Mouse (Mus musculus) T-helper 17 cell (primary cell): ENCODE data around the gene Sdc3.

Experiments used
- in situ Hi-C, 2 experiments: fragments of 300-600 bp; cut with MboI, MseI; formaldehyde crosslinking; loops; 1 replicate in 1 of 2; 2 replicates in 1 of 2; pipeline ENCODE4 v1.15.1; 2025; ENCODE audit warnings: high pct_unique_total_duplicates in 2 of 2

Gene Sdc3

DNA sequence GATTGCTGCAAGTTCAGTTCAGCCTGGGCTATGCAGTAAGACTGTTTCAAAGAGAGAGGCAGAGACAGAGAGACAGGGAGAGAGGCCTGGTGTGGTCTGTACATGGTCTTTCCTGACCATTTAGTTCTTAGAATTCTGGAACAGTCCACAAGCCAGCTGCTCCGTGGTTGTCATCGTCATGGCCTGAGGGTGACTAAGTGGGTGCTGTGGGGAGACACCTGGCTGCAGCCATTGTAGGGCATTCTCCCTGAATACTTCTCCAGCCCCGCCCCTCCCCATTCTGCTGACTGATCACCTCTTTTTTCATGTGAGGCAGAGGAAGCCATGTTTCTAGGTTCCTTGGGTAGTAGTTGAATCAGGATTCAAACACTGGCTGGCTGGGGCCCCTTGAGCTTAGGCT lies 27.5 kb downstream of the Sdc3 start:
- in situ Hi-C loops: no loop called here

DNA sequence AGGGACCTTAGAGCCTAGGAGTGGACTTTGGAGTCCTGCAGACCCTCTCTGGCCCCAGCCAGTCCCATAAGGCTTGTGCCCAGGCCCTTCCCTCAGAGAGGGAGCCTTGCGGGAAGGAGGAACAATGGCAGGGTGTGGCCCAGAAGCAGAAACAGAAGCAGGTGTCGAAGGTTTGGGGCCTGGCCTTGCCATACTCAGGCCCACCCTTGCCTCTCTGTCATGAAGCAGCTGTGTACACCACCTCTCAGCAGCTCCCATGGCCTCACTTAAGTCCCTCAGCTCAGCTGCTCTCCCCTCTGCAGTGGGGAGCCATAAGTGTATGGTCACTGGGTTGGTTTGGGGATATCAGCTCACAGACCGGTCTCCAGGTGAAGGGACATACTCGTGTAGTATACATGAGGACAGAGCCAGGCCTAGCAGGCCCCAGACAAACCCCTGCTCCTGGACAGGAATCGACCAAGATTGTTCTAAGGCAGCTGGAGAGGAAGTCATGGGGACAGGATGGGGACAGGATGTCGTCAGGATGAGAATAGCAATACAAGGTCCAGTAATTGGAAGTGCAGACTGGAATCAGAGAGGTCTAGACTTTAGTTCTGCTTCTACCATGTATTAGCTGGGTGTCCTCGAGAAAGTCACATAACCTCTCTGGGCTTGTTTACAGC lies 28.4 kb downstream of the Sdc3 start:
- in situ Hi-C loops: no loop called here

DNA sequence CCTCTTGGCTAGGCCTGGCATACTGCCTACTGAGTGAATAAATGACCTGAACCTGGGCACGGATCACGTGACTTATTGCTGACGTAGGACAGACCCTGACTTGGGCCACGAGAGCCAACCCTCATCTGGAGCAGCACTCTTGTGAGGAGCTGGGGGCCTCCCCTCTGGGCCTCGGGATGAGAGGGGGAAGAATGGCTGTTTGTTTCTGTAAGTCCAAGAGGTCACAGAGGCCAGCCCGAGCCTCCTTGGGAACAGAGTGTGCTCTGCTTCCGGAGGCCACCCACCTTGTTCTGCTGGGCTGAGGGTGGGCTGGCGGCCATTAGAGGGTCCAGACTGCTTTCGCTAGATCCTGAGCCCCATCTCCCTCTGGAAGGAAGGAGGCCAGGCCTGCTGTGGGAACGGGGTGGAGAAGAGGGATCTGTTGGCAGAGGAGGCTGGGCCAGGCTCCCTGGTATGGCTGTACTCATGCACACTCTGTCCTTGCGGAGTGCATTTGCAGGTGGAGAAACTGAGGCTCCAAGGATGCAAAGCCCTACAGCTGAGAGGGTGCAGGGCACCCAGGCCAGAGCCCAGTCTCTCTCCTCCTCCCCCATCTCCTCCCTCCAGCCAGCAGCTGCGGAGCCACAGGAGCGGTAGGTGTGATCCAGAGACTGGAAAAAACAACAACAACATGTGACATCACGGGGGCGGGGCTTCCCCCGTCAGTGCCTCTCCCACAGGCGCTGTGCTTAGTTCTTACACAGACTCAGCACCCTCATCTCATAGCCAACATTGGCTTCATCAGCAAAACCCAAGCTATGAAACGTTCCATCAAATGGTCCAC lies 36.7 kb downstream of the Sdc3 start:
- in situ Hi-C loops: no loop called here

DNA sequence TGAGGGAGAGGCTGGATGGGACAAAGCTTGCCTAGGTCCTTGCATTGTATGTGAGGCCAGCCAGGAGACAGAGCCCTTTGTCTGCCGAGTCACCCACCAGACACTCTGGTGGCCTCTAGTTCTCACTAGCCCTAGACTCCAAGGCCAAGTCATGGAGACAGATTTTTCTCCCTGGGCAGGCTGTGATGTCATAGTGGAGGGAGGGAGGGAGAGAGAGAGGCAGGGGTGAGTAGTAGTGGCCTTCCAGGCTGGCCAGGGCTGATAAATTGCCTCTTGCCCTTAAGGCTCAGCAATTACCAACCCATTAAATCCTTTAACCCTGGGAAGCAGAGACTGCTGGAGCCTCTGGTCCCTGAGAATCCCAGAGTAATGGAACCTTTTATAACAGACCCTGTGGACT lies 41.8 kb downstream of the Sdc3 start:
- in situ Hi-C loops: no loop called here

DNA sequence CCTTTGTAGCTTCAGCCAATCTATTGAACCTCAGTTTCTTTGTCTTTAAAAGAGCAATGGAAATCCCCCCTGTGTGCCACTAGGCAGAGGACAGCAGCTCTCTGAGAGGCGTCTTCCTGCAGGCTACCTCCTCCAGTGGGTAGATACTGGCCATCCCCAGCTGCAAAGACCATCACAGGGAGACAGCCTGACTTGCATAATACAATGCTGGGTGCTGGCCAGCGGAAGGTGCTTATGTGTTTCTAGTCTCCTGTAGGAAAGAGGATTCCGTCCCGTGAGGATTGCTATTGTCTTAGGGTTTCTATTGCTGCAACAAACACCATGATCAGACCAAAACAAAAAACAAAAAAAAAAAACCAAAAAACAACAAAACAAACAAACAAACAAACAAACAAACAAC lies 43.2 kb downstream of the Sdc3 start:
- in situ Hi-C loops: no loop called here

DNA sequence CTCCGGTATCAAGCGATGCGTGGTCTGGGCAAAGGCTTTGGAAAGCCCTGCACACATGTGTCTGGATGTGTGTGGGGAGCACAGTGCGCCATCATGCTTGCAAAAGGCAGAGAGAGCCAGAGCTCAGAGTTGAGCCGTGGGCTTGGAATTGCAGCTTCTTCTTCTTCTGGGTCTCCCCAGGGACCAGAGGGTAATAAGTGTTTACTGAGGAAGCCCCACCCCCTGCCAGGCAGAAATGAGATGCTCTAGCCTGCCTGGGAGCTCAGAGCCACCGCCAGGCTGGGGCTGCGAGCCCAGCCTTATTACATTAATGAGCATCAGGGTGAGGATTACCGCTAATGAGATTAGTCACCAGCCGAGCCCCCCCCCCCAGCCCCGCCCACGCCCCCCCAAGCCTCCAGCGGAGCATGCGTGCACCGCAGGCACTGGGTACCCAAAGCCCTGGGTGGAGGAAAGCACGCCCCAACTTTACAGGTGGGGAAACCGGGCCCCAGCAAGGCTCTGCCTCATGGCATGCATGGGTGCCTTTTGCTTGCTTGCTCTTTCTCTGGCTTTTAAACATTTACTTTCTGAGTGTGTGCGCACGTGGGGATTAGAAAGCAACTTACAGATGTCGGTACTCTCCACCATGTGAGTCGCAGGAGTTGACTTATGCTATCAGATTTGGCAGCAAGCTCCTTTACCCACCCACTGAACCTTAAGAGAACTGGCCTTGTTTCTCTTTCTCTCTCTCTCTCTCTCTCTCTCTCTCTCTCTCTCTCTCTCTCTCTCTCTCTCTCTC lies 44.1 kb downstream of the Sdc3 start:
- in situ Hi-C loops: no loop called here

DNA sequence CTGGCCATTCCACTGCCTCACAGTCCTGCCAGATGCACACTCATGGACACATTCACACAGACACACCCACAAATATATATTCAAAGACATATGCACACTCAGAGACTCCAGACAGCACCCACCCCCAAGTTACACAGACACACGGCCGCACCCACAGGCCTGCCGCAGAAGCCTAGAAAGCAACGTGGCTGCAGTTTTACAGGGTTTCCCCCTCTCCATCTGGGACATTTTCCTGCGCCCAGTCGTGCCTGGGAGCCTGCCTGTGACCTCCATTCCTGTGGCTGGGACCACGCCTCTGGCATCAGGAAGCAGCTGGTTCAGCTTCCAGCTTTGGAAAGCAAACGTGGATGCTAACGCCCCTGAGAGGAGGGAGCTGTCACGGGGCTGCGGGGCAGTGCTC lies 46.2 kb downstream of the Sdc3 start:
- in situ Hi-C loops: no loop called here

DNA sequence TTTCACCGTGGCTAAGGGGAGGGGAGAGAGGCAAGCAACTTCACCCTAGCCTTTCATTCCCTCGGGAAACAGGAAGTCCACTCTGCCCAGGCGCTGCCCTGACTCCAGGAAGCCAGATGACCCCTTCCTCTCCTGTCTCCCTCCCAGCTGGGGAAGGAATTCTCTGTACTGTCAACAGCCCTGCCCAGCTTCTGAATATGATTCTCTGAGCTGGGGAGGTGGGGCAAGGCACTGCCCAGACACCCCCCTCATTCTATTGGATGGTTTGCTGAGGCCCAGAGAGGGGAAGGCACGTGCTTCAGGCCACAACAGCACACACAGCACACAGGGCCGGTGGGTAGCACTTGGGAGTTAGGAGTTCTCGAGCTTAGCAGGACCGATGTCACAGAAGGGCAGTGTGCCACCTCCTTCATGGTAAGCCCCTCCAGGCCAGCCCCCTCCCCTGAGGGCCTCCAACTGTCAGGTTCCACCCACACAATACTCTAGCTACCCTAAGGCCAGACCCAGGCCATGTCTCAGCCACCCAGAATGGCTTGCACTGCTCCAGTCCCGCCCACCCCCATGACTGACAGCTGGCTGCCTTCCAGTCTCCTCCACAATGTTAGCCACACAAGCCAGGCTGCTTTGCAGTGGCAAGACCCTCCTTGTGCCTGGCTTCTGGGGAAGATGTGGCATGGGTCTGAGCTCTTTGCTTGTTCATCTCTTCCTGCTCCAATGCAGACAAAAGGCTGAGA lies 48.9 kb downstream of the Sdc3 start:
- in situ Hi-C loops: no loop called here

DNA sequence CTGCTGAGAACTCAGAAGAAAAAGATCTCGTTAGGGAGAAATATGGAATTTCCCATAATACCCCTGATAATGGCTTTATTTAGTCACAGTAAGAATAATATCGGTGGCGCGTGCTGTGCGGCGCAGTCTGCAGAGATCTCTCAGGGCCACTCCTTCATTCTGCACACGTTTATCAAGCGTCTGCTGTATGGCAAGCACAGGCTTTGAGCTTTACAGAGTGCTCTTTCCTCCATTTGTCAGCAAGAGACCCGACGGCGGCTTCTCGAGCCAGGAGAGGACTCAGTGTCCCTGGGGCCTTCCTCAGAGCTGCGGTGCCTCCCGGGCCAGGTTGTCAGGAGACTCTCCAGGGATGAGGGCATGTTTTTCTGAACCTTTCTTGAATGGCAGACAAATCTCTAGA lies 56.5 kb downstream of the Sdc3 start:
- in situ Hi-C loops: no loop called here

DNA sequence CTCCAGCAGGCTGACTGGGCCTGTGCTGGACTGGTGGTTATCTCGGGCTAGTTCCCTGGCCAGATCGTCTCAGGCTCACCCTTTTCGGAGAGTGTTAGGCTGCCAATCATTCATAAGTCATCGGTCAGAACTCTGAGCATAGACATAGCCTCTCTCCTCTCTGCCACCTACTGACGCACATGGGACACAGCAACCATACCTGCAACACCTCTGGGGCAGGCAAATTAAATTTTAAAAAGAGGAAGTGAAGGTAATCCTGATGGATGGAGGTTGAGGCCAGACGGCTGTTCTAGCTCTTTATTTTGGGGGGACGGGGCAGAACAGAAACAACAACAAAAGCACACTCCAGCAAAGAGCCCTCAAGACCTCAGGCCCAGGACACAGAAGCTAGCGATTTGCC lies 65.3 kb downstream of the Sdc3 start:
- in situ Hi-C loops: no loop called here

DNA sequence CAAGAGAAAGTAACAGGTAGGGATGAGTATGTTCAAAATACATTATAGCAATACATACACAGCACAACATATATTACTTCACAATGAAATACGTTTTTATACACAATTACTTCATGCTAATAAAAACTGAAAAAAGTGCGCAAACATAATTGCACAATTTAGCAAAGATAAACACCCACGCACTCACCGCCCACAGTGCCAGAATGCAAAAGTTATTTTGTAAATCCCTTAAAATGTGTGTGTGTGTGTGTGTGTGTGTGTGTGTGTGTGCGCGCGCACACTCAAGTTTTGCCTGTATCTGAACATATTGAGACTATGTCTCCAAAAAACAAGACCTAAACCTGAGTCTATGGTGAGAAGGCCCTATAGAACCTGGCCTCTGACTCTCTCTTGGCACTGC lies 66.5 kb downstream of the Sdc3 start:
- in situ Hi-C loops: no loop called here

DNA sequence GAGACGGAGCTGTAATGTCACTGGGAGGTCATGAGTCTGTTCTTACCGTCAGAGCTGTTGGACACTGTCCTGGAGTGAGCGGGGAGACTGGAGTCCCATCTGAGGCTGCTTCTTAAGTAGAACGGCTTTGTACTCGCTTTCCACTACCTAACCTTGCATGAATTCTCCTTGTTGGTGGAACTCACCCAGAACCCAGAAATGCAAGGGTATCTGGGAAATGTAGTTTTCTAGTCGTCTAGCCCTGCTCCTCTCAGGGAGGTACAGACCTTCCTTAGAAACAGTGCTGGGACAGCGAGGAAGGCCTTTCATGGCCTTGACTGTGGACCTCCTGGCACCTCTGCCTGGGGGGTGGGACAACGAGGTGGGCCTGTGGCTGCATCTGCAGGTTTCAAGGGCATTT lies 67.1 kb downstream of the Sdc3 start:
- in situ Hi-C loops: no loop called here

DNA sequence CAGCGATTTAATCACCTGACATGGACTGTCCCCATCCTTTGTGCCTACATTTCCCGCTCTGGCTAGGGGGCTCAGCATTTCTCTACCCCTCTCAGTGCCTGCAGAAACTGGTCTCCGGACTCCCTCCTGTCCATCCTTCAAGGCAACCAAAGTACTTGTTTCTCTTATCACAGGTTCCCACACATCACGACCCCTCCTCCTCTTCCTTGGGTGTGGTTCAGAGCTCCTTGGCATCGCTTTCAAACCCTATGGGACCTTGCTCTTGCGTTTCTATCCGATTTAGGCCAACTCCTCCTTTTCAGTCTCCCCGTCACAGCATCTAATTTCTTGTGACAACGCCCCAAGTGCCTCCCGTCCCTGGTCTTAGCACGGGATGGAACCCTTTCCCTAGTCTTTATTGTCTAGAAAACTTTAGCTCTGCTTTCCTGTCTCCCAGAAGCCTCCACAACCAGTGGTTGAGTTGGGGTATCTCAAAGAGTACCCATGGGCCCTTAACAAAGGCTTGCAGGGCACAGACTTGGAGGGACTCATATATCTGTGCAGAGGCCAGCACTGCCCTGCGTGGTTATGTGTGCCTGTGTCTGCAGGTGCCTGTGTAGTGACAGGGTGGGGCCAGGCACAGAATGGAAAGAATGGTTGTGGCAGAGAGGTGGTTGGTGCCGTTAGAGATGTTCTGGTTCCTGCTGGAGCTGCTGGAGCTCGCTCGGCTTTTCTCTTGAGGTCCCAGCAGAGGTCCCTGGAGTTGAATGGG lies 68.7 kb downstream of the Sdc3 start:
- in situ Hi-C loops: loop anchor here in 1 of 2 experiments (10.0 kb wide), 1 partner anchor 286 kb away; the partner anchor contains the start of gene Nkain1

DNA sequence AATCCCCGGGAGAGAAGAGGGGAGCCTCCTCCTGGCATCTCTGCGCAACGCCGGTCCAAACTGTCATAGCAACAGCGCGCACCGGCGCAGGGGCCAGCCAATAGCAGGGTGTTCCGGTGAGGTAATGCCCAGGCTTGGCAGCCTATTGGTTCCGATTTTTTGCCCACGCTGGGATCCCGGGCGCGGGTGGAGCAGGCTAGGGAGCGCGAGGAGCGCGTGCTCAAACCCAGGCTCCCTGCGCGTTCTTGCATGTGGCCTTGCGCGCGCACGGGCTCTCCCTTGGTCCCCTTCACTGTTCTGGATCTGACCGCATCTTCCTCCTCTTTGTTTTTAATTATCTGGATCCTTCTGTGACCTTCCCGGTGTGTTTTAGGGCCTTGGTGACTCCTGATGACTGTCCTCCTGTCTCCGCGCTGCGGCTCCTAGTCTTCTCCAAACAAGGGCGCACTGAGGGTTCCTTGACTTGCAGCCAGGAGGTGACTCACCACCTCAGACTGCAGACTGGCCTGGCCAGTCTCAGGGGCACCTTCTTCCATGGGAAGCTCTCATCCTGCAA lies 69.4 kb downstream of the Sdc3 start:
- in situ Hi-C loops: loop anchor here in 1 of 2 experiments (10.0 kb wide), 1 partner anchor 287 kb away; the partner anchor contains the start of gene Nkain1

DNA sequence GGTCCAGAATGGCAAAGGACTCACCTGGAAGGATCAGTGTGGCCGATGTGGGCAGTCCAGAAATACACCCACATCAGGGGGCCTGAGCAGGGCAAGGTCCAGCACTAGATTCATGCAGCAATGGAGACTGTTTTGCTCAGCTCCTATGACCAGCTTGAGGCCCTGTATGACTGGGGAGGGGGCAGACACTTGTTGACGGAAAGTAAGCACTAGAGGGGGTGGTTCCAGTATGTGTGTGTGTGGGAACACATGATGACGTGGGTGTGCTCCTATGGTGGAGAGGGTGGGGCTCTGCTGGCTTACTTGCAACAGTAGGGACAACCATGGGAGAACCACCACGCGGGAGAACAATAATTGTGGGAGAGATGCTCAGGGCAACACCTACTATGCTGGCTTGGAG lies 70.2 kb downstream of the Sdc3 start:
- in situ Hi-C loops: loop anchor here in 1 of 2 experiments (10.0 kb wide), 1 partner anchor 288 kb away; the partner anchor contains the start of gene Nkain1

DNA sequence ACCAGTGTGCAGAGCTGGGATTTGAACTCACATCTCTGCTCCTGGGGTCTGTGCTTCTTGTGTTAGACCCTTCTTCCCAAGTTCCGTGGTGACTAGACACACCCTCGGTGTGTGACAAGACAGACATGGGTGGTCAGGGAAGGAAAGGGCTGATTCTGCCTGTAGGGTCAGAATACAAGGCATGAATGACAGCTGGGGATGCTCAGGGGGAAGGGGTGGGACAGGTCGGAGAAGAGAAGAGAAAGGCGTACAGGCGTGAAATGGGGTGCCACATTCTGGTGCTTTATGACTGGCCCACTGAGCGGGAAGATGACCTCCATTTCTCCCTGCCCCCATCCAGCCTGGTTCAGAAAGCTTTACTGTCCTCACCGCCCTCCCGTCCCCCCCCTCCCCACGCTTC lies 73.1 kb downstream of the Sdc3 start:
- in situ Hi-C loops: loop anchor here in 1 of 2 experiments (10.0 kb wide), 1 partner anchor 291 kb away; the partner anchor contains the start of gene Nkain1

DNA sequence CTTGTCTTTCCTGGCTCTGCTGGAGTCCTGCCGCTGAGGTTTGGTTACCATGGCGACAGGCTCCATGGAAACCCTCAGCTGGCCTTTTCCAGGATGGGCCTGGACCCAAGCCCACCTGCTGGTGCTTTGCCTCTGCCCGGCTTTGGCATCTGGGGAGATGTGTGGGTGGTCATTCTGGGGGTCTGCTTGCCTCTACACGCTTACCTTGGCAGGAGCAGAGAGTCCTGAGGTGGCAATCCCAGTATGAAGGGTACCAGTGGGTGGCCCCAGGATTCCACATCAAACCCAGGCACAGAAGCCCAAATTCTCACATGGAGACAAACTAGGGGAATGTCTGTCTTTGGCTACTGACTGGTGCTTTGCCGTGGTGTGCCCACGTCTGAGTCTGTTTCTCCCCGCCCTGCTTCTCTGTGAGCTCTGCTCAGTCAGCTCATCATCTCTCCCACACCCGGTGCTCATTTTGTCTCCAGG lies 73.6 kb downstream of the Sdc3 start:
- in situ Hi-C loops: loop anchor here in 1 of 2 experiments (10.0 kb wide), 1 partner anchor 291 kb away; the partner anchor contains the start of gene Nkain1

DNA sequence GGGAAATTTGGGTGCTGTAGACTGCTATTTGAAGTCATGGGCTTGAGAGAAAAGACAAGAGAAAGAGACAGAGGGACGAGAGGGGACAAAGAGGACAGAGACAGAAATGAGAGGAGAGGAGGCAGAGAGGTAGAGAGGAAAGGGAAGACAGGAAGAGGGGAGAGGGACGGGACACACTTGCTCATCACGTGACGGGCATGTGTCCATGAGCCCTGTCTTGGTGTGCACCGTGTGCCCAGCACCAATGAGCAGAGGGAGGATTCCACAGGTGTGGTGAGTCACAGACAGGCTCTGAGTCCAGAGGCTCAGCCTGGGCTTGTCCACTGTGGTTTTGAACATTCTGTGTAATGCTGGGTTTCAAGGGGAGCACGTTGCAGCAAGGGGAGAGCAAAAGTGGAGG lies 75.6 kb downstream of the Sdc3 start:
- in situ Hi-C loops: loop anchor here in 1 of 2 experiments (10.0 kb wide), 1 partner anchor 293 kb away; the partner anchor contains the start of gene Nkain1

DNA sequence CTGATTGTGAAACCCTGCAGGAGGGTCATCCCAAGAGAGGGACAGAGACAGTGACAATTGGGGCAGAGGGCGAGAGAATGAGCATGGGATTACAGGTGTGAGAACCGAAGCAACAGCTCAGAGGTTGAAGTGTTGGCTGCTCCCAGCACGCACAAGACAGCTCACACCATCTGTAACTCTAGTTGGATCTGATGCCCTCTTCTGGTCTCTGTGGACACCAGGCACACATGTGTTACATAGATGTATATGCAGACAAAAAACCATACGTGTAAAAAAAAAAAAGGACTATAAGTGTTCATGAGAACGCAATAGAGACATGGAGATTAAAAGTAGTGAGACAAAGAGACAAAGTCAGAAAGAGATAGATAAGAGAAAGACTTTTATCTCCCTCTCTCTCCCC lies 76.5 kb downstream of the Sdc3 start:
- in situ Hi-C loops: loop anchor here in 1 of 2 experiments (10.0 kb wide), 1 partner anchor 294 kb away; the partner anchor contains the start of gene Nkain1

DNA sequence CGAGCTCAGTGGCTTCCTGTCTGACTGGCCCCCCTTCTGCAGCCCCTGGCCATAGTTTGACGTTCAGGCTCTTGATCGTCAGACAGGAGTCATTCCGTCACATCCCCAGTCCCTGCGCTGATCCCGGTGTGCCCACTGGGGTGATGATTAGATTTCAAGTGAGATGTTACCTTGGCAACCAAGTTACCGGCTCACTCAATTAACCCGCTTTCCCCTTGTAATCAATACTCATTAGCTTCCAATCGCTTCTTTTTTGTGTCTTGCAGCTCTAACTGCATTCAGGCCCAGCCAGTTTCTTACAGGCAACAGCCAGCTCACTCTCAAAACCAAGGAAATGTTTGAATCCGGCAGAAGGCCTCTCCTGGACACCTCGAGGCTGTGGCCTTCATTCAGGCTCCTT lies 80.1 kb downstream of the Sdc3 start:
- in situ Hi-C loops: no loop called here
